Mouse (Mus musculus): Measurements from ENCODE around the gene Atp5f1. TPM values are rescaled to one million over a fixed set of nuclear protein-coding genes. Genes with fewer than 3 reads are reported as not detected.
"Not testable (repeated sequence)": the region's sequence is repeated elsewhere in the genome, so short reads cannot be mapped to it uniquely, and the experiment has no call there.

Atp5f1 gene
- polyA plus RNA-seq (2015; fragmentation: Nextera tagmentation; extraction: Ambion mirVana), result 535 and 587 TPM in 2 replicates

DNA sequence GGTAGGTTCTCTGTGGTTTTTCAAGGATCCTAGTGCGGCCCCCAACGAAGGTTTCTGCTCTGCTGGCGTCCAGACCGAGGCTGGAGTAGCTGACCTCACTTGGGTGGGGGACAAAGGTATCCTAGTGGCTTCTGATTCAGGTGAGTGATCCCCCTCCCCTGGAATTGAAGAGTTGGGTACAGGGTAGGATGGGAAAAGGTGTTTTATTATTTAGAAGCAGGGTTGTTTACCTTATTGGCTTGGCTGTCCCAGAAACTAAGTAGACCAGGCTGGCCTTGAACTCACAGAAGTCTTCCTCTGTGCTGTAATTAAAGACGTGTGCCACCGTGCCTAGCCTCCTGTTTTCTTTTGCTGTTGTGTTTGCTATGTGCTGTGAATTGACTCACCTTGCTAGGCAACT lies at the start of gene Atp5f1:
Atp5f1 (minus strand) TSS at position 101 of the 400 bp plus-strand sequence.
- no peaks in the 10 kb centered on the region for H3K9me3 ChIP-seq (ENCODE audit: low read length)
- peak within 1 kb of the TSS; percentile 97 for H3K9ac ChIP-seq (replicated peaks; ENCODE audit: low read length)
- peaks cover 26% of the 10 kb centered on the region for H3K4me1 ChIP-seq (ENCODE audit: insufficient read depth, low read length)
- peak within 1 kb of the TSS; percentile 93 for H3K27ac ChIP-seq (ENCODE audit: low read length)
- H3K27me3 ChIP-seq (ENCODE audit: insufficient read depth, low read length), result no peaks in the 10 kb centered on the region
- H3K4me3 ChIP-seq (ENCODE audit: low read length), result peak within 1 kb of the TSS; percentile 95
- H3K36me3 ChIP-seq (ENCODE audit: insufficient read depth, low read length), result peaks cover 40% of the 10 kb centered on the region
- WGBS, result 4% methylated on average over 6 of the region's 6 CpGs
- H3K4me2 ChIP-seq (replicated peaks; ENCODE audit: low read depth, low read length), result peak within 1 kb of the TSS; percentile 77
- ATAC-seq (ENCODE audit: low FRiP score, low TSS enrichment), result no peak

- H3K36me3 ChIP-seq (ENCODE audit: insufficient read depth, low read length); H3K4me2 ChIP-seq (replicated peaks; ENCODE audit: low read depth, low read length); H3K27ac ChIP-seq (ENCODE audit: low read length); H3K4me1 ChIP-seq (ENCODE audit: insufficient read depth, low read length); ATAC-seq (ENCODE audit: low FRiP score, low TSS enrichment); H3K4me3 ChIP-seq (ENCODE audit: low read length); H3K27me3 ChIP-seq (ENCODE audit: insufficient read depth, low read length); H3K9ac ChIP-seq (replicated peaks; ENCODE audit: low read length); H3K9me3 ChIP-seq (ENCODE audit: low read length): not testable (repeated sequence)
- 70% methylated on average over 10 of the region's 10 CpGs for WGBS
These were observed 43.5 kb upstream of the Atp5f1 start for GRCm38 (mm10) chr3:106003360-106003759.

GRCm38 (mm10) chr3:106001416-106002370 lies 41.8 kb upstream of the Atp5f1 start:
- Histone ChIP-seq H3K9me3 (ENCODE audit: low read length) (no peaks in the 10 kb centered on the region), H3K36me3 (ENCODE audit: insufficient read depth, low read length) (no peaks in the 10 kb centered on the region), H3K4me3 (ENCODE audit: low read length) (peak overlapping the region; percentile 7), H3K4me2 (replicated peaks; ENCODE audit: low read depth, low read length) (peak overlapping the region; percentile 37), H3K27me3 (ENCODE audit: insufficient read depth, low read length) (no peaks in the 10 kb centered on the region), H3K4me1 (ENCODE audit: insufficient read depth, low read length) (no peaks in the 10 kb centered on the region), H3K9ac (replicated peaks; ENCODE audit: low read length) (no peak overlapping the region), H3K27ac (ENCODE audit: low read length) (no peak overlapping the region)
- WGBS, result 20% methylated on average over 17 of the region's 17 CpGs
- peak; percentile 98 for ATAC-seq (ENCODE audit: low FRiP score, low TSS enrichment)

- Histone ChIP-seq H3K9ac (replicated peaks; ENCODE audit: low read length) (no peak overlapping the region), H3K27ac (ENCODE audit: low read length) (no peak overlapping the region), H3K4me3 (ENCODE audit: low read length) (peak overlapping the region; percentile 7), H3K4me2 (replicated peaks; ENCODE audit: low read depth, low read length) (peak overlapping the region; percentile 37), H3K4me1 (ENCODE audit: insufficient read depth, low read length) (no peaks in the 10 kb centered on the region), H3K27me3 (ENCODE audit: insufficient read depth, low read length) (no peaks in the 10 kb centered on the region), H3K36me3 (ENCODE audit: insufficient read depth, low read length) (no peaks in the 10 kb centered on the region), H3K9me3 (ENCODE audit: low read length) (no peaks in the 10 kb centered on the region)
- WGBS, result 19% methylated on average over 11 of the region's 11 CpGs
- peak; percentile 68 for ATAC-seq (ENCODE audit: low FRiP score, low TSS enrichment)
These were observed 40.9 kb upstream of the Atp5f1 start for GRCm38 (mm10) chr3:106000707-106001375.

- no peaks in the 10 kb centered on the region for H3K4me1 ChIP-seq (ENCODE audit: insufficient read depth, low read length)
- no peak for ATAC-seq (ENCODE audit: low FRiP score, low TSS enrichment)
- H3K36me3 ChIP-seq (ENCODE audit: insufficient read depth, low read length), result no peaks in the 10 kb centered on the region
- H3K27ac ChIP-seq (ENCODE audit: low read length), result no peak overlapping the region
- H3K4me2 ChIP-seq (replicated peaks; ENCODE audit: low read depth, low read length), result no peak overlapping the region
- no peak overlapping the region for H3K9ac ChIP-seq (replicated peaks; ENCODE audit: low read length)
- 18% methylated on average over 2 of the region's 2 CpGs for WGBS
- H3K9me3 ChIP-seq (ENCODE audit: low read length), result no peaks in the 10 kb centered on the region
- no peak overlapping the region for H3K4me3 ChIP-seq (ENCODE audit: low read length)
- no peaks in the 10 kb centered on the region for H3K27me3 ChIP-seq (ENCODE audit: insufficient read depth, low read length)
These were observed 34.8 kb upstream of the Atp5f1 start for GRCm38 (mm10) chr3:105994730-105995129.

DNA sequence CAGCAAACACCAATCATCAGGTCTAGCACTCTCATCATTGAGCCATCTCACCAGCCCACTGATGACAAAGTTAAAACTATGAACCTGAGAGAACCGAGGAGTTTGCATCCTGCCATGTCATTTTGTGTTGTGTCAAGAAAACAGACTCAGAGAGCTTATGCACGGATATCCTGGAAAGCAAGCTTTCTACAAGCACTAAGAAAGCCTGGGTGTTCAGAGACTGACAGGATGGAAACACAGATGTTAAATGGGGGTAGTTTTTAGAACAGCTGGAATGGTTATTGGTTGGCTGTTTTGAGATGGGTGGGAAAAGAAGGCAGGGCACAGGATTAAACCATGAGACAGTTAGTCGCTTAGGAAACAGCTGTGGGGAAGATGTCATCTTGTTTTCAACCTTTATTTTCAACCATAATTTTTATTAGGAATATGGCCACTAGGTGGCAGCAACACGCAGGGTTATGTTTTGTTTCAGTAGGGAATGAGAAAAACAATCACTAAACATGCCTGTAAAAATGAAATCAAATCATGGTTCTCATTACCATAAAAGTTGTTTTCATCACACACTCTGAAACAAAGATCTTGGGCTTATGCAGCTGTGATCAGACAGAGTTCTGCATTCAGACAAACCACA lies 31.9 kb upstream of the Atp5f1 start:
- Histone ChIP-seq H3K36me3 (ENCODE audit: insufficient read depth, low read length) (no peaks in the 10 kb centered on the region), H3K27ac (ENCODE audit: low read length) (no peak overlapping the region), H3K4me1 (ENCODE audit: insufficient read depth, low read length) (no peaks in the 10 kb centered on the region), H3K4me3 (ENCODE audit: low read length) (no peak overlapping the region), H3K9me3 (ENCODE audit: low read length) (no peaks in the 10 kb centered on the region), H3K4me2 (replicated peaks; ENCODE audit: low read depth, low read length) (no peak overlapping the region), H3K9ac (replicated peaks; ENCODE audit: low read length) (no peak overlapping the region), H3K27me3 (ENCODE audit: insufficient read depth, low read length) (no peaks in the 10 kb centered on the region)
- no peak for ATAC-seq (ENCODE audit: low FRiP score, low TSS enrichment)
- WGBS, result 26% methylated on average over 4 of the region's 4 CpGs

- not testable (repeated sequence) for H3K27me3 ChIP-seq (ENCODE audit: insufficient read depth, low read length); ATAC-seq (ENCODE audit: low FRiP score, low TSS enrichment); H3K36me3 ChIP-seq (ENCODE audit: insufficient read depth, low read length); H3K27ac ChIP-seq (ENCODE audit: low read length); H3K4me3 ChIP-seq (ENCODE audit: low read length); H3K4me1 ChIP-seq (ENCODE audit: insufficient read depth, low read length); H3K4me2 ChIP-seq (replicated peaks; ENCODE audit: low read depth, low read length); H3K9me3 ChIP-seq (ENCODE audit: low read length); H3K9ac ChIP-seq (replicated peaks; ENCODE audit: low read length)
- WGBS, result 64% methylated on average over 5 of the region's 5 CpGs
These were observed 29.7 kb upstream of the Atp5f1 start for GRCm38 (mm10) chr3:105989611-105990010.

DNA sequence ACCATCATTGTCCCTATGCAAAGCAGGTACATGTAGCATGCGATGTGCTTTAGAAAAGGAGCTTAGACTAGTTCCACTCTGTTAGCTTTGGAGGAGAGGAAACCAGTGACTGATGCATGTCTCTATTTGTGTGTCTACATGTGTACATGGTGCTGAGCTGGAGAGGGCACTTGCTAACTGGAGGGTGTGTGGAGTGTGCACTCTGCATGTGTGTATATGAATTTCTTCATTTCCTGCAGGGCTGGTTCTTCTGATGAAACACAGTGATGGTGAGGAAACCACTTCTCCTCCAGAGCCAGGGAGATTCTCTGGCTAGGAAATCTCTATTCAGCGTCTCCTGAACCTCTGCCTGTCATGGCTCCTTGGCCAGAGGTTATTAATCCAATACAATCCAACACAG lies 14.3 kb upstream of the Atp5f1 start:
- ATAC-seq (ENCODE audit: low FRiP score, low TSS enrichment), result no peak
- H3K27me3 ChIP-seq (ENCODE audit: insufficient read depth, low read length), result no peaks in the 10 kb centered on the region

GRCm38 (mm10) chr3:105973411-105973810 lies 13.5 kb upstream of the Atp5f1 start, which contains the start of gene Ovgp1:
Gene Ovgp1 (plus strand): TSS chr3:105973711.
- H3K36me3 ChIP-seq (ENCODE audit: insufficient read depth, low read length), result peaks cover 10% of the 10 kb centered on the region
- 74% methylated on average over 3 of the region's 3 CpGs for WGBS
- H3K4me1 ChIP-seq (ENCODE audit: insufficient read depth, low read length), result no peaks in the 10 kb centered on the region
- no peak within 1 kb of the TSS for H3K4me3 ChIP-seq (ENCODE audit: low read length)
- H3K9ac ChIP-seq (replicated peaks; ENCODE audit: low read length), result no peak within 1 kb of the TSS
- no peak within 1 kb of the TSS for H3K4me2 ChIP-seq (replicated peaks; ENCODE audit: low read depth, low read length)
- H3K27me3 ChIP-seq (ENCODE audit: insufficient read depth, low read length), result no peaks in the 10 kb centered on the region
- no peaks in the 10 kb centered on the region for H3K9me3 ChIP-seq (ENCODE audit: low read length)
- no peak within 1 kb of the TSS for H3K27ac ChIP-seq (ENCODE audit: low read length)
- no peak for ATAC-seq (ENCODE audit: low FRiP score, low TSS enrichment)

More for the DNA sequence above, 14.3 kb upstream of the Atp5f1 start:
- Histone ChIP-seq H3K9me3 (ENCODE audit: low read length) (no peaks in the 10 kb centered on the region), H3K4me2 (replicated peaks; ENCODE audit: low read depth, low read length) (no peak overlapping the region), H3K9ac (replicated peaks; ENCODE audit: low read length) (no peak overlapping the region), H3K4me3 (ENCODE audit: low read length) (no peak overlapping the region), H3K4me1 (ENCODE audit: insufficient read depth, low read length) (no peaks in the 10 kb centered on the region), H3K27ac (ENCODE audit: low read length) (no peak overlapping the region), H3K36me3 (ENCODE audit: insufficient read depth, low read length) (peaks cover 4% of the 10 kb centered on the region; the same call in 1 of the 2 replicates)
- 89% methylated on average over 2 of the region's 2 CpGs for WGBS
